Mouse (Mus musculus): ENCODE data around the gene Lhx5. TPM values are rescaled to one million over a fixed set of nuclear protein-coding genes. Genes with fewer than 3 reads are reported as not detected.

Gene Lhx5
- total and polyA plus RNA-seq, 2 experiments from 2014 or later: not detected

DNA sequence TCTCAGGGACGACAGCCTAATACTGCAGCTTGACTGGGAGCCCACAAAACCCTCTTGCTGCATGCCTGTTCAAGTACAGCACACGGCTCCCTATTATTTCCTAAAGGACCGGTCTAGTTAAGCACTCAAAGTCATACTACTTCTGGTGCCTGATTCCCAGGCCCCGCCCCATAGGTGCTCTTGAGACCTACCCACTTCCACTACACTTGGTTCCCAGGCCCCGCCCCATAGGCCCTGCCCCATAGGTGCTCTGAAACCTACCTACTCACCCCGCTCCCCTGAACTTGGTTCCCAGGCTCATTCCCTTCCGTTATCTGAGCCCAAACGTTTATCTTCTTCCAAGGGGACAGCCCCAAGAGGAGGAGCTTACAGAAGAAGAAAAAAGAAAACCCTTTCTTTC lies 56.3 kb downstream of the Lhx5 start:
- no peak overlapping the region for H3K4me3 ChIP-seq (ENCODE audit: low read depth, low read length)
- no peaks in the 10 kb centered on the region for H3K27me3 ChIP-seq (ENCODE audit: control insufficient read depth, insufficient read depth, low read length)
- no peak overlapping the region for H3K4me2 ChIP-seq (ENCODE audit: low read depth, low read length)
- TF ChIP-seq EP300 (IDR thresholded peaks at IDR 0.05; ENCODE audit: low read depth) (no peak), CTCF (IDR thresholded peaks at IDR 0.05; ENCODE audit: low read depth) (no peak)
- no peak for ATAC-seq (ENCODE audit: insufficient read depth, low read depth)
- H3K9ac ChIP-seq (replicated peaks; ENCODE audit: low read depth, low read length): no peak overlapping the region
- H3K9me3 ChIP-seq (replicated peaks; ENCODE audit: control insufficient read depth, low read length): no peaks in the 10 kb centered on the region
- H3K4me1 ChIP-seq (ENCODE audit: control insufficient read depth, insufficient read depth): peaks cover 14% of the 10 kb centered on the region
- H3K27ac ChIP-seq (ENCODE audit: low read depth): no peak overlapping the region
- DNase-seq (ENCODE audit: low spot score): no peak
- peaks cover 38% of the 10 kb centered on the region for H3K36me3 ChIP-seq (replicated peaks; ENCODE audit: control insufficient read depth, insufficient read depth, low read length)
- 80% methylated on average over 8 of the region's 8 CpGs for WGBS

DNA sequence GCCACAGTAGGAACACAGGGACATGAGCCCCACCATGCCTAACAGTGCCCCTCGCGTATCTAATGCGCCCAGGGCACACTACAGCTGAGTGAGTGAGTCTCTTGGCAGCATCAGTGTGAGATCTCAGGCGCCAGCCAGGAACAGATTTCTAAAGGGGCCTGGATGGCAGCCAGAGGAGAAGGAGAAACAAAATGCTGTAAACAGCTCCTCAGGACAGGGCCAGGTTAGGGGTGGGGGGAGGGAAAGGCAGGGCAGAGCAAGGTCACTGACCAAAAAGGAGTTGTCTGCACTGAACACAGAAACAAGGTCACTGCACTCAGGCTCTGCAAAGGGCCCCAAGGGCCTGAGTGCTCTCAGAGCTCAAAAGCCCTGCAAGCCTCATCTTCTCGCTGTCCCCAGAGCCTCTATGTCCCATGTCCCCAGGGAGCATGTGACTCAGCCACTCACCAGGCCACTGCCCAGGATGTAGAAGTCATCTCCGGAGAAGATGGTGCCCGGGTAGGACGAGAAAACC lies 59.2 kb downstream of the Lhx5 start:
- WGBS: 31% methylated on average over 8 of the region's 8 CpGs

More for the DNA sequence above, 59.2 kb downstream of the Lhx5 start:
- H3K9me3 ChIP-seq (replicated peaks; ENCODE audit: control insufficient read depth, low read length): no peaks in the 10 kb centered on the region
- DNase-seq (ENCODE audit: low spot score) (no peak), ATAC-seq (ENCODE audit: insufficient read depth, low read depth) (peak; percentile 69)
- TF ChIP-seq EP300 (IDR thresholded peaks at IDR 0.05; ENCODE audit: low read depth) (no peak), CTCF (IDR thresholded peaks at IDR 0.05; ENCODE audit: low read depth) (no peak)
- H3K27me3 ChIP-seq (ENCODE audit: control insufficient read depth, insufficient read depth, low read length): no peaks in the 10 kb centered on the region
- no peak overlapping the region for H3K4me3 ChIP-seq (ENCODE audit: low read depth, low read length)
- H3K4me1 ChIP-seq (ENCODE audit: control insufficient read depth, insufficient read depth): peaks cover 14% of the 10 kb centered on the region
- H3K27ac ChIP-seq (ENCODE audit: low read depth): peak overlapping the region; percentile 75
- no peak overlapping the region for H3K9ac ChIP-seq (replicated peaks; ENCODE audit: low read depth, low read length)
- no peak overlapping the region for H3K4me2 ChIP-seq (ENCODE audit: low read depth, low read length)
- H3K36me3 ChIP-seq (replicated peaks; ENCODE audit: control insufficient read depth, insufficient read depth, low read length): peaks cover 34% of the 10 kb centered on the region

Other genes with a start within 250 kb of the Lhx5 start
- 17.0 and 30.3 TPM in 2 replicates for gene Sdsl, start 41.1 kb downstream of the Lhx5 start, total RNA-seq (2014; rRNA removed; ENCODE audit: low replicate concordance)
- gene Sdsl, start 41.1 kb downstream of the Lhx5 start, polyA plus RNA-seq (2015; fragmentation: Nextera tagmentation; extraction: Ambion mirVana): 20.7 TPM in 2 replicates
- not detected in 2 replicates for gene Sds, start 44.8 kb downstream of the Lhx5 start, total RNA-seq (2014; rRNA removed; ENCODE audit: low replicate concordance)
- gene Sds, start 44.8 kb downstream of the Lhx5 start, polyA plus RNA-seq (2015; fragmentation: Nextera tagmentation; extraction: Ambion mirVana): not detected in 2 replicates
- gene Plbd2, start 71.9 kb downstream of the Lhx5 start, total RNA-seq (2014; rRNA removed; ENCODE audit: low replicate concordance): 38.1 and 38.3 TPM in 2 replicates
- 43.9 and 47.2 TPM in 2 replicates for gene Plbd2, start 71.9 kb downstream of the Lhx5 start, polyA plus RNA-seq (2015; fragmentation: Nextera tagmentation; extraction: Ambion mirVana)
- gene Slc8b1, start 79.5 kb downstream of the Lhx5 start, total RNA-seq (2014; rRNA removed; ENCODE audit: low replicate concordance): 4.2 and 16.0 TPM in 2 replicates
- gene Slc8b1, start 79.5 kb downstream of the Lhx5 start, polyA plus RNA-seq (2015; fragmentation: Nextera tagmentation; extraction: Ambion mirVana): 3.4 and 3.6 TPM in 2 replicates
- 15.8 and 27.6 TPM in 2 replicates for gene Tpcn1, start 157.0 kb downstream of the Lhx5 start, total RNA-seq (2014; rRNA removed; ENCODE audit: low replicate concordance)
- gene Tpcn1, start 157.0 kb downstream of the Lhx5 start, polyA plus RNA-seq (2015; fragmentation: Nextera tagmentation; extraction: Ambion mirVana): 11.5 and 11.7 TPM in 2 replicates
- not detected in 2 replicates for gene Iqcd, start 157.3 kb downstream of the Lhx5 start, total RNA-seq (2014; rRNA removed; ENCODE audit: low replicate concordance)
- gene Iqcd, start 157.3 kb downstream of the Lhx5 start, polyA plus RNA-seq (2015; fragmentation: Nextera tagmentation; extraction: Ambion mirVana): 0.14 and 0.18 TPM in 2 replicates
- gene Rita1, start 180.9 kb downstream of the Lhx5 start, total RNA-seq (2014; rRNA removed; ENCODE audit: low replicate concordance): 20.2 and 24.5 TPM in 2 replicates
- gene Rita1, start 180.9 kb downstream of the Lhx5 start, polyA plus RNA-seq (2015; fragmentation: Nextera tagmentation; extraction: Ambion mirVana): 15.7 and 16.3 TPM in 2 replicates
- gene Ddx54, start 181.0 kb downstream of the Lhx5 start, total RNA-seq (2014; rRNA removed; ENCODE audit: low replicate concordance): 23.0 and 24.1 TPM in 2 replicates
- gene Ddx54, start 181.0 kb downstream of the Lhx5 start, polyA plus RNA-seq (2015; fragmentation: Nextera tagmentation; extraction: Ambion mirVana): 17.1 and 18.2 TPM in 2 replicates
- gene Cfap73, start 202.5 kb downstream of the Lhx5 start, total RNA-seq (2014; rRNA removed; ENCODE audit: low replicate concordance): not detected in 2 replicates
- not detected in 2 replicates for gene Cfap73, start 202.5 kb downstream of the Lhx5 start, polyA plus RNA-seq (2015; fragmentation: Nextera tagmentation; extraction: Ambion mirVana)
- gene Rasal1, start 217.1 kb downstream of the Lhx5 start, total RNA-seq (2014; rRNA removed; ENCODE audit: low replicate concordance): not detected in 2 replicates
- 0.10 TPM in 1 of 2 replicates, not detected in the other for gene Rasal1, start 217.1 kb downstream of the Lhx5 start, polyA plus RNA-seq (2015; fragmentation: Nextera tagmentation; extraction: Ambion mirVana)

All from heart, postnatal 0 days (tissue).